Mouse (Mus musculus): ENCODE measurements around the gene 1810049J17Rik.

DNA sequence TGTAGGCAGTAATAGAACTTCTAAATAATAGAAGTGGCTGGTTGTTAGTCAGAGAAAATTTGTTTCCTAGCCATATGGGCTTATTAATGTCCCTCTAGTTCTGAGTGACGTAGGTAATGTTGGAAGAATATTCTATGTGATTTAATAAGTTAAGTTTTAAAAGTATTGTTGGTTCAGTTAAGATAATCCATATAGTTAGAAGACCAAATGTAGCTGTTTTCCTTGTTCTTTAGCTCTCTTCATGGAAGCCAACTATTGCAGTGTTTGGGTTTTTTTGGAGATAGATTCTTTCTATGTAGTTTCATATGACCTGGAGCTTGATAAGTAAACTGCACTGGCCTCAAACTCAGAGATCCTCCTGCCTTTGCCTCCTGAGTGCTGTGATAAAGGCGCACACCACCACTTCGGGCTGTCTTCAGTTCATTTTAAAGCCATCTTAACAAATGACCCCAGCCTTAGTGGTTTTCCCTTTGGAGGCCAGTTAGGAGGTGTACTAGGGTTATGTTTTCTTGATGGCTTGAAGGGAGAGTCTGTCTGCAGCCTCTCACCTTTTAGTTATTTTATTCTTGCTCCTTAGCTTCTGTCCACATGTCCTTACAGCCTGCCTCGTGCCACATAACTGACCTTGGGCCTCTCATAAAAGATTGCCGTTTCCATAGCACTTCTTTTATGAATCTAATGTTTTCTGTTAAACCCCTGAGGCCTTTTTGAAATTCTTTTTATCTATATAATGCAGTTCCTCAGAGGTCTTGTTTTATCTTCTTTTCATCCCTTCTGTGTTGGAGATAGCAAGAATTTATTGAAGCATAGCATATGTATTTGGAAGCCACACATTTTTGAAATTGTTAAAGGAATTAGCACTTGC is 19.1 kb upstream of the 1810049J17Rik start:
- TF ChIP-seq CTCF (IDR thresholded peaks at IDR 0.05; ENCODE audit: borderline replicate concordance, insufficient read depth, low read depth, low read length), result no peak
- TF ChIP-seq POLR2A (IDR thresholded peaks at IDR 0.05; ENCODE audit: borderline replicate concordance, insufficient read depth, low read length), result no peak
